Mouse (Mus musculus) G1E (cell line): ENCODE data around the gene Eif4b. TPM values are rescaled to one million over a fixed set of nuclear protein-coding genes. Genes with fewer than 3 reads are reported as not detected.
A peak's percentile ranks its signal among the peaks of the same experiment; 100 is the strongest.

Source experiments
- ATAC-seq: 2 replicates; pipeline ENCODE4 v1.8.0; 2016; ENCODE audit warnings: mild to moderate bottlenecking; ENCODE audit not compliant: insufficient number of reproducible peaks, poor library complexity, low FRiP score, severe bottlenecking; ENCODE audit errors: extremely low read depth
- DNase-seq: peaks from one replicate; pipeline ENCODE4 v3.0.0; 2012; ENCODE audit warnings: low spot score
- H3K27me3 ChIP-seq: 2 replicates; pipeline ENCODE4 v1.6.1; 2012; ENCODE audit warnings: mild to moderate bottlenecking, low read length, inconsistent platforms; ENCODE audit not compliant: insufficient read depth
- H3K36me3 ChIP-seq: replicated peaks from 2 replicates; pipeline ENCODE3; 2012; ENCODE audit warnings: mild to moderate bottlenecking, inconsistent platforms
- H3K4me1 ChIP-seq: 2 replicates; pipeline ENCODE4 v1.6.1; 2012; ENCODE audit warnings: low read depth, low read length, inconsistent platforms, mixed read lengths; ENCODE audit not compliant: insufficient read depth
- H3K4me3 ChIP-seq: 2 replicates; pipeline ENCODE4 v1.5.1; 2012; ENCODE audit warnings: low read depth, mild to moderate bottlenecking, inconsistent platforms, low read length, moderate library complexity, mixed read lengths
- H3K9me3 ChIP-seq: replicated peaks from 2 replicates; pipeline ENCODE4 v1.6.1; 2012; ENCODE audit warnings: inconsistent platforms
- CTCF ChIP-seq: IDR thresholded peaks from 2 replicates; pipeline ENCODE4 v1.5.1; 2012; ENCODE audit warnings: low read depth, low read length, inconsistent platforms, mixed read lengths
- GATA1 ChIP-seq: IDR thresholded peaks from 2 replicates; pipeline ENCODE4 v1.6.1; 2012; ENCODE audit warnings: borderline replicate concordance, low read length, inconsistent platforms, mixed read lengths
- GATA2 ChIP-seq: IDR thresholded peaks from 2 replicates; pipeline ENCODE4 v1.6.1; 2012; ENCODE audit warnings: low read depth, low read length, inconsistent platforms, borderline replicate concordance
- POLR2AphosphoS5 ChIP-seq: IDR thresholded peaks from 2 replicates; pipeline ENCODE4 v1.6.1; 2012; ENCODE audit warnings: low read depth, low read length, inconsistent platforms; ENCODE audit not compliant: insufficient replicate concordance
- TAL1 ChIP-seq: conservative IDR thresholded peaks from 2 replicates; pipeline ENCODE4 v1.6.1; 2012; ENCODE audit warnings: low read depth, low read length, inconsistent platforms, mixed read lengths
- polyA plus RNA-seq: library from polyadenylated mRNA; stranded (reverse); fragments of >175 nt; gene quantifications from 2 replicates; pipeline ENCODE4 v1.2.3, GENCODE M21; 2012
- total RNA-seq, 2 experiments: library from RNA; stranded (forward) in 1 of 2; stranded (reverse) in 1 of 2; fragments of 200-1000 nt in 1 of 2; fragments of >200 nt in 1 of 2; fragmentation: Nextera tagmentation in 1 of 2; gene quantifications; 2 replicates each; pipeline ENCODE4 v1.2.3; 2014 to 2017

Eif4b gene
- total and polyA plus RNA-seq, 3 experiments, result 223 to 439 (median 435) TPM

DNA sequence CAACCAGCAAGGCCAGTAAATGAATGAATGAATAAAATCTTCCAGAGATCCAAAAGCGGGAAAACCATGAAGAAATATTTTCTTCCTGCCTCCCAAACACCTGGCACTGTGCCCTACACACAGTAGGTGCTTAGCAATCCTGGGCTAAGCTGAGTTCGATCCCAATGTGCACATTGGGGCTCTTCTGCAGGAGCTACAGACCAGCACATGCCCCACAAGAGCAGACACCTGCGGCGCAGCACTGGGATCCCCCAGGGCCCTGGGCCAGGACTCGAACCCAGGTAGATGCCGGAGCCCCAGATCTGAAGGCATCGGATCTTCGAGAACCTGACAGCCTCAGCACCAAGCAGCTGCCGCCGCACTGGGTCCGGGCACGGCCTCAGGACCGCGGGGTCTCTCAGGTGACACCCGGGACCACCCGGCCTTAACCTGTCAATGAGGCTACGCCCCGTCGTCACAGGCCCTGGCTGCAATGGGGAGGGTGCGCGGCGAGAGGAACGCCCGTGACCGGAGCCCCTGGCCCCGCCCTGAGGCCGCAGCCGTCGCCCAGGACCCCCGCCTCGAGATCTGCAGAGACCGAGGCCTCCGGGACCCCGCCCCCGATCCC lies 62.1 kb downstream of the Eif4b start:
- peaks cover 32% of the 10 kb centered on the region for H3K36me3 ChIP-seq
- peak overlapping the region; percentile 91 for H3K4me3 ChIP-seq
- H3K4me1 ChIP-seq, result peaks cover 37% of the 10 kb centered on the region
- no peaks in the 10 kb centered on the region for H3K9me3 ChIP-seq
- no peaks in the 10 kb centered on the region; the same call in 1 of the 2 replicates for H3K27me3 ChIP-seq
- TF ChIP-seq GATA2 (no peak), GATA1 (no peak), POLR2AphosphoS5 (no peak), TAL1 (no peak), CTCF (no peak)
- ATAC-seq, result no peak
- no peak for DNase-seq

DNA sequence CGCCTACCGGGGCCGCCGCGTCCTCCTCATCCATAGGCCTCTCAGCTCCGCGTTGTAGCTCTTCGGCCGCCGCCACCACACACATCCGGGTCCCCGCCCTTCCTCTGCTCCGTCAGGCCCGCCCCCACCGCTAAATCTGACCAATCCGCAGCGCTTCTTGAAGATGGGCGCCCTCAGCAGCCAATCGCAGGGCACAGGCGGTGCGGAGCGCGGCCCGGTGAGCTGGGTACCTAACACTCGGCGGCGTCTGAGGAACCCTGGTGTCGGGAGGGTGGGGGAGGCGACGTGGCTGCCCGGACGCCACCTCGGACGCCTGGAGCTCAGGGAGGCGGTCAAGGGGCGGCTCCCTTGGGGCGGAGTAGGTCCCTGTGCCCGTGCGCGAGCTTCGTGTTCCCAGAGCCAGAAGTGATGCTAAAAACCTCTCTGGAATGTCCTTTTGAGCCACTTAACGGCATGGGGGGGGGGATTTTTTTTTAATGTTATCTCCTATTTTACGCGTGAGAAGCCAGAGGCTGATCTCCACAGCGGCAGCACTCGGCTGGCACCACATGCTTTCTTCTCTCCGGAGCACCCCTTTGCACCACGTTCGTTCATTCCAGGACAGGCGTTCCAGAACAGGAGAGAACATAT lies 62.7 kb downstream of the Eif4b start, which contains the start of gene Spryd3:
TSS of gene Spryd3 (minus strand) at position 106 of the 630 bp plus-strand sequence.
- peaks cover under 1% of the 10 kb centered on the region; the same call in 1 of the 2 replicates for H3K27me3 ChIP-seq
- peak; percentile 99 for ATAC-seq

DNA sequence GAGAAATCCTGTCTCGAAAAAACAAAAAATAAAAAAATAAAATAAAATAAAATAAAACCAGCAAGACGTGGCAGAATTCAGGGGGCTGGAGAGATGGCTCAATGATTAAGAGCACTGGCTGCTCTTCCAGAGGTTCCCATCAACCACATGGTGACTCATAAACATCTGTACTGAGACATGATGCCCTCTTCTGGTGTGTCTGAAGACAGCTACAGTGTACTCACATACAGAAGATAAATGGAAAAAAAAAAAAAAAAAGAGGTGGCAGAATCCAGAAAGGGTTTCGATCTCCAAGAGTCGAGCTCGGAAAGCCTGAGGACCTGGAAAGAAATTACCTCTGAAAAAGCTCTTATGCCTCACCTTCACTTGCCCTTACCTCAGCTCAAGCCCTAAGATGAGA lies 67.5 kb downstream of the Eif4b start:
- H3K4me3 ChIP-seq, result no peak overlapping the region
- H3K4me1 ChIP-seq, result peaks cover 45% of the 10 kb centered on the region
- H3K9me3 ChIP-seq, result no peaks in the 10 kb centered on the region
- no peak for DNase-seq
- TF ChIP-seq CTCF (no peak), GATA2 (no peak), TAL1 (no peak), POLR2AphosphoS5 (no peak), GATA1 (no peak)
- H3K36me3 ChIP-seq, result no peaks in the 10 kb centered on the region
- no peak for ATAC-seq
- peaks cover 48% of the 10 kb centered on the region for H3K27me3 ChIP-seq

More for the DNA sequence above, 62.7 kb downstream of the Eif4b start, which contains the start of gene Spryd3:
- H3K36me3 ChIP-seq, result peaks cover 25% of the 10 kb centered on the region
- H3K9me3 ChIP-seq, result no peaks in the 10 kb centered on the region
- peak within 1 kb of the TSS; percentile 91 for H3K4me3 ChIP-seq
- peak; percentile 100 for DNase-seq
- H3K4me1 ChIP-seq, result peaks cover 37% of the 10 kb centered on the region
- TF ChIP-seq GATA2 (no peak), CTCF (no peak), POLR2AphosphoS5 (no peak), TAL1 (no peak), GATA1 (no peak)

DNA sequence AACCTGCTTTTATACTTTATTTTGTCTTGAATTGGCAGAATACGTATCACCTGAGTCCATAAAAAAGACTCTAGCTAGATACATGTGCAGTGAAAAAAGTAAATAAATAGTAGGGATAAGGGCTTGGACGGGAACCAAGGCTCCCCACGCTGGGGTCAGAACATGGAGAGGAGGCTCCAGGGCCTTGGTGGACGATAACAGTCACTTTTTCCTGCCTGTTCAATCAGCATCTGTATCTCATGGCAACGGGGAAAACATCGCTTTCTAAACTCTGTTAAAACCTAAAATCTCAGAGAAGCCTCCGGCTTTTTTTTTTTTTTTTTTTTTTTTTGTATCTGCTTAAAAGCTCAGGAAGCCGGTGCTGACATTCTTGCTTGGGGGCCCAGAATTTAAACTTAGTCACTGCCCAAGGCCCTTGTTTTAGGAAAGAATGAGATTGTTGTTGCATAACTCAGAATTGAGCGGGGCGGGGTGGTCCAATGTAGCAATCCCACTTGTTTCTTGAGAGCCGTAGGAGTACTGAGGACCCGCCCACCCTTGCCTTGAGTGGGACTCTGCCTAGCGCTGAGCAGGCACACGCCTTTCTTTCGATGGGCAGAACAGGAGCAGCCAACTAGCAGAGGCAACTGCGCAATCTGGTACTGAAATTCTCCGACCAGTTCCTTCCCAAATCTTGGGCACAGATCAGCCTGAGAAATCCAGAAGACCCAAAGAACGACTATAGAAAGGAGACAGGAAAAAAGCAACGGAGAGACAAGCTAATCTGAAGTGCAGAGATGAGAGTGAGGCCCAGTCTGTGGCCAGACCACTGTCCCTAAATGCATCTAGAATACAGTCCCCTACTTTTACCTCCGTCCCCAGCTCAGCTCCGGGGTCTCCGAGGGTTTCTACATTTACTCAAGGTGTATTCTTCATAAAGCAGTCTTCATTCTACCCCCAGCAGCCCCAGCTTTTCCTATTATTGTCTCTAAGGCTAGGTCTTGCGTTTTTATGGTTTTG lies 69.6 kb downstream of the Eif4b start:
- no peak for TF ChIP-seq GATA2
- no peak for TF ChIP-seq CTCF
- TF ChIP-seq TAL1, result no peak
- no peak for TF ChIP-seq POLR2AphosphoS5
- no peak for TF ChIP-seq GATA1
- ATAC-seq, result no peak

DNA sequence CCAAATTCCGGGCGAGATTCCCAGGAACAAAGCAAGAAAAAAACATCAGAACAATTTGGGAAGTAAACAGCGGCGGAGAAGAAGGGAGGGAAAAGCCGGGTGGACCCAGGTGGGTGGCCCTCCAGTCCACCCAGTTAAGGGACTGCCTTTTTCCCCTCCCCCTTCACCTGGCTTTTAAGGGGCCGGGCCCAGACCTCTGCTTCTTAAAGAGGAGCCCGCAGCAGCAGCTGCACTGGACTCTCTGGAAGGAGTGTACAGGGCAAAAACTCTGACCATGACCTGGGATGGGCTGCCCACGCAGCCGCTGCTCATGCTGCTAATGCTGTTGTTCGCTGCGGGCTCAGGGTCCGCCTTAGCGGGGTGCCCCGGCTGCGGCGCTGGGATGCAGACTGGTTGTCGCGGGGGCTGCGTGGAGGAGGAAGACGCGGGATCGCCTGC lies 70.7 kb downstream of the Eif4b start, which contains the start of gene Igfbp6:
TSS of gene Igfbp6 (plus strand) at position 89 of the 438 bp plus-strand sequence.
- Histone ChIP-seq H3K4me1 (peaks cover 47% of the 10 kb centered on the region), H3K27me3 (peaks cover 51% of the 10 kb centered on the region), H3K4me3 (no peak within 1 kb of the TSS), H3K9me3 (no peaks in the 10 kb centered on the region), H3K36me3 (no peaks in the 10 kb centered on the region)
- DNase-seq, result no peak
- TF ChIP-seq TAL1 (no peak), GATA2 (no peak), POLR2AphosphoS5 (no peak), CTCF (no peak), GATA1 (no peak)
- no peak for ATAC-seq

More for the DNA sequence above, 69.6 kb downstream of the Eif4b start:
- no peaks in the 10 kb centered on the region for H3K9me3 ChIP-seq
- H3K4me3 ChIP-seq, result no peak overlapping the region
- H3K36me3 ChIP-seq, result no peaks in the 10 kb centered on the region
- peaks cover 51% of the 10 kb centered on the region for H3K27me3 ChIP-seq
- peaks cover 49% of the 10 kb centered on the region for H3K4me1 ChIP-seq
- no peak for DNase-seq
